Mouse (Mus musculus): ENCODE data around the gene Adam8. TPM values are rescaled to one million over a fixed set of nuclear protein-coding genes. Genes with fewer than 3 reads are reported as not detected.

The Adam8 gene
- polyA plus RNA-seq, 1 experiment: 3.7 TPM

DNA sequence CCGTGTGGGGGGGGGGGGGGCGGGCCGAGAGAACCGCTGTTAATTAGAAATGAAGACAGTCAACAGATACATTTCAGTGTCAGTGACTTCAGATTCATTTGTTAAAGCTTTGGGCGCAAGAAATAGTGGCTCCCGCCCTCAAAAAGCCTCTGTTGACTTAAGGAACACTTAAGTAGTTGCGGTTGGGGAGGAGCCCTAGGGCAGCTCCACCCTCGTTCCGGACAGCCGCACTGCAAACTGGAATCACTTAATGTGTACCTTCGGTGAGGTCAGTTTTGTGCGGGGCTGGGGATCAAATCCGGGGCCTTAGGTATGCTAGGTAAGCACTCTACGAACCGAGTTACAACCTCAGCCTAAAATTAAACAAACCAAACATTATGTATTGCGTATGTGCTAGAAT lies 41.3 kb downstream of the Adam8 start:
- DNase-seq (ENCODE audit: low read depth, low spot score): peak; percentile 24
- WGBS: 3% methylated on average over 16 of the region's 16 CpGs

DNA sequence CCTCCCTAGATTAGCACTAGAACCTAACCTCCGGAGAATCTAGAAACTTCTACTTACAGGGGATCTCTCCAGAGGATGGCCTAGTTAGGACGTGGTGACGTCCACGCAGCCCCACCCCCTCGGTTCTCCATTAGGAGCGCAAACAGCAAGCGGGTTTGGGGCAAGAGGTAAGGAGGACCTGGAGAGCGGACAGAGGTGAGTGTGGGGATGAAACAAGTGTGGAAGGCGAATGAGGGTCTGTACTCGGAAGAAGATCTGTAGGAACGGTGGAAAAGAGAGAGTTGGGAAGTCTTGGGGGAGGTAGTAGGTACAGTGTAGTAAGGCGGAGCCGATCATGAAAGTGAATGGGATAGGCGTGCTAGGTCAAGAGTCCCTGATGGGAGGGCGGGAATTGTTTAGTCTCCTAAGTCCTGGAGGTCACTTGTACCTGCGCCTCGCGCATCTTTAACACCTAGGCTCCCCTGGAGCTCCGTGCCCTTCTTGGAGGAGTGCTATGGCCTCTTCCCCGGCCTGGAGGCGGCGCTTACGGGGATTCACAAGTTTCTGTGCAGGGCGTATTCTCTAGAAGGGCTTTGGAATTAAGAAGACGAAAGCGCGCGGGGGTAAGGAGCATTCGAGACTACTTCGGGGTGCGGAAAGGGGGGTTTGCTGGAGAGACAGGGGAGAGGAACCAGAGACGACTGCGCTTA lies 41.9 kb downstream of the Adam8 start:
- WGBS: 1% methylated on average over 33 of the region's 33 CpGs
- DNase-seq (ENCODE audit: low read depth, low spot score): peak; percentile 28

GRCm38 (mm10) chr7:139949893-139950282 lies 42.5 kb downstream of the Adam8 start:
- DNase-seq (ENCODE audit: low read depth, low spot score): no peak
- WGBS: 2% methylated on average over 15 of the region's 15 CpGs

GRCm38 (mm10) chr7:139946032-139946431 lies 46.3 kb downstream of the Adam8 start:
- DNase-seq (ENCODE audit: low read depth, low spot score): no peak
- 64% methylated on average over 5 of the region's 5 CpGs for WGBS

GRCm38 (mm10) chr7:139945516-139945915 lies 46.8 kb downstream of the Adam8 start:
- no peak for DNase-seq (ENCODE audit: low read depth, low spot score)
- WGBS: 52% methylated on average over 5 of the region's 5 CpGs

- no peak for DNase-seq (ENCODE audit: low read depth, low spot score)
- WGBS: 7% methylated on average over 68 of the region's 68 CpGs
Observed at GRCm38 (mm10) chr7:139944291-139945240, 47.8 kb downstream of the Adam8 start.

- 1% methylated on average over 59 of the region's 59 CpGs for WGBS
- DNase-seq (ENCODE audit: low read depth, low spot score): no peak
Observed at GRCm38 (mm10) chr7:139943674-139944281, 48.6 kb downstream of the Adam8 start, which contains the start of gene Utf1. TSS of gene Utf1 (plus strand) at chr7:139943789.

DNA sequence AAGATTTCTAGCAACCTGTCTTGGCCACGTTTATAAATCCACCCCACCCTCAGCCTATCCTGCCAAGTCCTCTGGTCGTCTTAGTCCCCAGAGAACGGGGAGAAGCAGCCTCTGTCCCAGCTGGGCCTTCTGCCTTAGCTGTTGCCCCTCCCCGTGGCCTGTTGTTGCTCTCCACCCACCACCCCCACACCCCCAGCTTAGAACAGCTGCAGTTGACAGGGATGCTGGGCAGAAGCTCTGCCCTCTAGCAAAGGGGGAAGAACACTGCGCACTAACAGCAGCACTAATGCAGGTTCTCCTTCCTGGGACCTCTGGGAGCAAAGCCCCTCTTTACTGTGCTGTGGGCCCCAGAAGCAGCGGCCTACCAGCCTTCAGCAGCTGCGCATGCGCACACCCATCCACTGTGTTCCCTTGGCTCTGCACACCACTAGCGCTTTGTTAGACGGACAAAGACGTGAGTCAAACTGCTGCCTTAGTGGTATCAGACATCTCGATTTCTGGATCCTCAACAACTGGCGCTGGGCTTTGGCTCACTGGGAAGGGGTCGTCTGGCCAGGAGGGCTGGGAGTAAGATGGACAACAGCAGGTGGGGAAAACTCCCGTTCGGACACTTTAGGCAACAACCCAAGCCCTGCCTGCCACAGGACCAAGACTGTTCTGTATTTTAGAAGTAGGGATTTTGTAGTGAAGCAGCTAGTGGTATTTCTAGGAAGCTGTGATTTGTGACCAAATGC lies 51.7 kb downstream of the Adam8 start:
- WGBS: 62% methylated on average over 16 of the region's 16 CpGs
- no peak for DNase-seq (ENCODE audit: low read depth, low spot score)

DNA sequence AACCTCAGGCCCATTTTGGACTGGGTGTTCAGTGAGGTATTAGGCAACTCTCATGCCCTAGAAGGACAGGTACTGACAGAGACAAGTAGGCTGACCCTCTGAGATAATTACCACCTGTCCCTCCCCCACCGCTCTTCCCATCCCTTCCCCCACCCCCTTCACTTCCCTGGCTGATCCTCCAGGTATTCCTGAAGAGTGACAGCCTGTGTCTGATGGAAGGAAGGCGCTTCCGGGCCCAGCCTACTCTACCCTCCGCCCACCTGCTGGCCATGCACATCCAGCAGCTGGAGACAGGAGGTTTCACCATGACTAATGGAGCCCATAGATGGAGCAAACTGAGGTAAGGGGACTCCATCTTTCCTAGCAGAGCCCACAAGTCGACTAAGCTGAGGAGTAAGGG lies 54.6 kb downstream of the Adam8 start:
- WGBS: 66% methylated on average over 5 of the region's 5 CpGs
- no peak for DNase-seq (ENCODE audit: low read depth, low spot score)

DNA sequence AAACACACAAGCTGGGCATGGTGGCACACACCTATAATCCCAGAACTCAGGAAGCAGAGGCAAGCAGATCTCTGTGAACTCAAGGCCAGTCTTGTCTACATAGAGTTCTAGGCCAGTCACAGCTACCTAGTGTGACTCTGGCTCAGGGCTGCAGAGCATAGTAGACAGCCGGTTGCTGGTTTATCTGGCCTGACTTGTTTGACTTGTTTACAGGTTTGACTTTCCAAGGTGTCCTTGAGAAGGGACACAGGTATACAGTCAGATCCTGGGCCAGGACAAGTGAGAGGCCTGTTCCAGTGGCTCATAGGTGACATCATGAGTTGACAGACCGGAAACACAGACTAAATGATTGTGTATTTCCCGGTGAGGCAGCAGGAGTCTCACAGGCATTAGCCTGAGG lies 55.2 kb downstream of the Adam8 start:
- WGBS: 29% methylated on average over 3 of the region's 3 CpGs
- DNase-seq (ENCODE audit: low read depth, low spot score): no peak

- WGBS: 83% methylated on average over 10 of the region's 10 CpGs
- no peak for DNase-seq (ENCODE audit: low read depth, low spot score)
Observed at GRCm38 (mm10) chr7:139936705-139937104, 55.7 kb downstream of the Adam8 start.

GRCm38 (mm10) chr7:139930732-139931131 lies 61.6 kb downstream of the Adam8 start:
- no peak for DNase-seq (ENCODE audit: low read depth, low spot score)
- 19% methylated on average over 11 of the region's 11 CpGs for WGBS

Other genes with a start within 250 kb of the Adam8 start
- 0.07 TPM in 2 replicates for gene Adgra1, start 158.4 kb downstream of the Adam8 start, polyA plus RNA-seq (2012; rRNA removed)
- gene Kndc1, start 97.9 kb downstream of the Adam8 start, polyA plus RNA-seq (2012; rRNA removed): 0.11 and 0.18 TPM in 2 replicates
- gene Utf1, start 48.8 kb downstream of the Adam8 start, polyA plus RNA-seq (2012; rRNA removed): 0.21 and 0.31 TPM in 2 replicates
- gene 6430531B16Rik, start 13.8 kb downstream of the Adam8 start, polyA plus RNA-seq (2012; rRNA removed): 0.14 TPM in 1 of 2 replicates, not detected in the other
- 36.7 and 52.9 TPM in 2 replicates for gene Zfp511, start 43.8 kb upstream of the Adam8 start, polyA plus RNA-seq (2012; rRNA removed)
- gene Tubgcp2, start 44.1 kb upstream of the Adam8 start, polyA plus RNA-seq (2012; rRNA removed): 13.8 and 16.7 TPM in 2 replicates
- gene Msx3, start 56.5 kb upstream of the Adam8 start, polyA plus RNA-seq (2012; rRNA removed): not detected in 2 replicates
- gene Caly, start 90.0 kb upstream of the Adam8 start, polyA plus RNA-seq (2012; rRNA removed): 1.3 and 1.9 TPM in 2 replicates
- 873 and 1,752 TPM in 2 replicates for gene Prap1, start 100.8 kb upstream of the Adam8 start, polyA plus RNA-seq (2012; rRNA removed)
- 105 and 121 TPM in 2 replicates for gene Fuom, start 109.9 kb upstream of the Adam8 start, polyA plus RNA-seq (2012; rRNA removed)
- 9.6 and 9.8 TPM in 2 replicates for gene Paox, start 123.2 kb upstream of the Adam8 start, polyA plus RNA-seq (2012; rRNA removed)
- 108 and 150 TPM in 2 replicates for gene Echs1, start 123.9 kb upstream of the Adam8 start, polyA plus RNA-seq (2012; rRNA removed)
- 14.5 and 24.5 TPM in 2 replicates for gene Mtg1, start 145.0 kb upstream of the Adam8 start, polyA plus RNA-seq (2012; rRNA removed)
- 0.37 and 0.59 TPM in 2 replicates for gene Sprn, start 162.3 kb upstream of the Adam8 start, polyA plus RNA-seq (2012; rRNA removed)
- not detected in 2 replicates for gene Olfr522, start 172.2 kb upstream of the Adam8 start, polyA plus RNA-seq (2012; rRNA removed)
- gene Olfr523, start 180.7 kb upstream of the Adam8 start, polyA plus RNA-seq (2012; rRNA removed): not detected in 2 replicates
- 0.06 and 0.07 TPM in 2 replicates for gene Olfr524, start 213.4 kb upstream of the Adam8 start, polyA plus RNA-seq (2012; rRNA removed)
- 0.43 and 0.78 TPM in 2 replicates for gene Cd163l1, start 225.7 kb upstream of the Adam8 start, polyA plus RNA-seq (2012; rRNA removed)

Measured in large intestine, adult 2 months (tissue).